Mouse (Mus musculus) lung, postnatal 36 days (tissue): ENCODE data around the gene Ero1lb.
"Not testable (repeated sequence)": the region's sequence is repeated elsewhere in the genome, so short reads cannot be mapped to it uniquely, and the experiment has no call there.

Source experiments
- DNase-seq: peaks from one replicate; pipeline ENCODE4 v3.0.0; 2022; ENCODE audit warnings: mixed read lengths

Ero1lb gene

GRCm38 (mm10) chr13:12574979-12575536 lies 9.4 kb downstream of the Ero1lb start:
- DNase-seq: peak; percentile 54

- no peak for DNase-seq
Measured at GRCm38 (mm10) chr13:12578145-12578544, 12.5 kb downstream of the Ero1lb start.

- peak; percentile 86 for DNase-seq
Measured at GRCm38 (mm10) chr13:12589003-12589402, 23.3 kb downstream of the Ero1lb start.

DNA sequence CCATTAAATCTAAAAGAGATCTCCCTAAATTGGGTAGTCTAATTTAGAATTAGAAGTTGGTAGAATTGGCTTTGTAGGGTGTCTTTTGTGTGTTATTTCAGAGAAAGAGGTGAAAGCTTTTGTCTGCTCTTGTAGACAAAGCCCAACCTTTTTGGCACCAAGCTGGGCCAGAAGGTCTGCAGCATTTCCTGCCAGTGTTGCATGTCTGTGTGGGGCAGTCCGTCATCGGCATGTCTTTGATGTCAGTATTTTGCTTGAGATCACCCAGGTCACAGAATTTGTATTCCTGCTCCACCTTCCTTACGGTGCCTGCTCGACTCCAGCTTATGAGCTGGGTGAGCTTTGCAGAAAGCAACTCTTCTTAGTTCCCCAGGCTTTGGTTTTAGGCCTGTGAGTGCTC lies 31.4 kb downstream of the Ero1lb start:
- DNase-seq: not testable (repeated sequence)

DNA sequence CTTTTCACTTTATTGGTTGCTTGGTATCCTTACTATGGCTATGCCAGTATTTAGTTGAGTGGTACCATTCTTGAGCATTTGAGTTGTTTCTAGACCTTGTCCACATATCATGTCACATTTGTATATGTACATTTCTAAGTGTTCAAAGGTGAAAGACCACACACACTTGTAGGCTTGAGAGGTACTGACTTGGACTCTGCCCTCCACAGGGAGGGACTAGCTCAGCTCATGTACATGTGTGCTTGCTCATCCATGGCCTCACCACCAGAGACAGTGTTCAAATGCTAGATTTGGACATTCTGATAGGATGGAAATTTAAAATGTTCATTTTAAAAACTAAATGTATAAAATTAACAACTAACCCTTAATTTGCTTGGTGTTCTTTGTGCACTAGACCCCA lies 44.5 kb downstream of the Ero1lb start:
- not testable (repeated sequence) for DNase-seq

- DNase-seq: not testable (repeated sequence)
Measured at GRCm38 (mm10) chr13:12614026-12614425, 48.4 kb downstream of the Ero1lb start.

DNA sequence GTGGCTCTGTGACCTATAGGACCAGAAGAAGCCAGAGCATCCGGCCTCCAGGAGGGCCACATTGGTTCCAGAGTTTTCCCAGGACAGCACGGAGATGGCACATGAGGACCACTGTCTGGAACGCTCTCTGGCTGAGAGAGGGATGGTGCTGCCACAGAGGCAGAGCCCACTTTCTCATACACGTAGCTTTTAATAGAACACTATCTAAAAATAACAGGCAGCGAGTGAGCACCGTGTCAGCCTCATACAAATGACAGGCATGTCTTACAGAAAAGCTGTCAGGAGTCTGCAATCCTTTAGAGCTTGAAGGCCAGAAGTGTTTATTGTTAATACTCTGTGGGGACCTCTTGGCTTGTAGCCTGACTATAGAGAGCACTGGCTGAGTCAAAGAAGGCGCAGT lies 48.9 kb downstream of the Ero1lb start:
- DNase-seq: not testable (repeated sequence)

DNA sequence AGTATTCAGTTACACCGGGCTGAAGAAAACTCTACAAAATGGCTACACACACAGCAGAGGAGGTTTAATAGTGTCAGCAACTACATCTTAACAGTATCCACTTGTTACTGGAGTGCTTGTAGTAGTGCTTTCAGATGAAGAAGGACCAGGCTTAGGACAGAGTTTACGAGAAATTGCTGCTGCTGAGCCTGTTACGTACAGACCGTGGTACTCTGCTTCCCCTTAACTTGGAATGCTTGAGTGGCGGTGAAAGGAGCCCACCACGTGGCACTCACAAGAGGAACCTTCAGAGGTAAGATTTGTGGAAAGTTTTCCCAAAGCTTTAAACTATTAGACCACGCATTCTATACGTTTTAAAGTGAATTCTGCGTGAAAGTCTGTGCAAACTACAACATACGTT lies 49.3 kb downstream of the Ero1lb start:
- not testable (repeated sequence) for DNase-seq

DNA sequence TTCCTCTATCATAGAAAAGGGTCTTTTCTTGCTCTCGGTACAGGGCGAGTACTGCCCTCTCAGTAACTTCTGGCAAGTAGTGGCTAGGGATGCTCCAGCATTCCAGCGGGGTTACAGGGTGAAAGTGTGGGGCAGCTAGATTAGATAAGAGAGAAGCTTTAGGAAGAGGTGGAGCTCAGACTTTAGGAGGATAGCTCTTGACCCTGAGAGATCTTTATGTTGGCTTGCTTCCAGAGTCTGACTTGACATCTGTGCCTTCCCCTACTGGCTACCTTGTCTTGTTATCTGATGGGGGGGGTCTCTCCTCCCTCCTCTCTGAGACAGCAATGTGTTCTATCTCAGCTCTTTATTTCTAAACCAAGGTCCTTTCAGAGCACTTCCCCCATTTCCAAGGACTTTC lies 50.8 kb downstream of the Ero1lb start:
- not testable (repeated sequence) for DNase-seq

GRCm38 (mm10) chr13:12619808-12620207 lies 54.1 kb downstream of the Ero1lb start:
- DNase-seq: not testable (repeated sequence)

- DNase-seq: not testable (repeated sequence)
Measured at GRCm38 (mm10) chr13:12626061-12626460, 60.4 kb downstream of the Ero1lb start.

DNA sequence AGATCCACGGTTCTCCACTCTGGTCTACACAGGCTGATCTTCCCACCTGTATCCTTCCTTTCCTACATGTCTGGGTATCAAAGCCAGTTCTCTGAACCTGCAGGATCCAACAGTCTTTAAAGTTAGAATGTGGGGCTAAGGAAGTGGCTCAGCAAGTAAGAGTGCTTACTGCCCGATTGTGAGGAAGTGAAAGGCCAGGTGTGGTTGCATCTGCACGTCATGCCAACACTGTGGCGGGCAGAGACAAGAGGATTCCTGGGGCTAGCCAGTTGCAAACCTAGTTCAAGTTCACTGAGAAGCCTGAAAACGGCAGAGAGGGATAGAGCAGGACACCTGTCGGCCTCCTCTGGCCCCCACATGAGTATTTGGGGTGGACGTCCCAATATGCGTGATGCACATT lies 62.1 kb downstream of the Ero1lb start:
- DNase-seq: not testable (repeated sequence)

- DNase-seq: not testable (repeated sequence)
Measured at GRCm38 (mm10) chr13:12628181-12628580, 62.5 kb downstream of the Ero1lb start.

GRCm38 (mm10) chr13:12630252-12630651 lies 64.6 kb downstream of the Ero1lb start:
- DNase-seq: peak; percentile 49

DNA sequence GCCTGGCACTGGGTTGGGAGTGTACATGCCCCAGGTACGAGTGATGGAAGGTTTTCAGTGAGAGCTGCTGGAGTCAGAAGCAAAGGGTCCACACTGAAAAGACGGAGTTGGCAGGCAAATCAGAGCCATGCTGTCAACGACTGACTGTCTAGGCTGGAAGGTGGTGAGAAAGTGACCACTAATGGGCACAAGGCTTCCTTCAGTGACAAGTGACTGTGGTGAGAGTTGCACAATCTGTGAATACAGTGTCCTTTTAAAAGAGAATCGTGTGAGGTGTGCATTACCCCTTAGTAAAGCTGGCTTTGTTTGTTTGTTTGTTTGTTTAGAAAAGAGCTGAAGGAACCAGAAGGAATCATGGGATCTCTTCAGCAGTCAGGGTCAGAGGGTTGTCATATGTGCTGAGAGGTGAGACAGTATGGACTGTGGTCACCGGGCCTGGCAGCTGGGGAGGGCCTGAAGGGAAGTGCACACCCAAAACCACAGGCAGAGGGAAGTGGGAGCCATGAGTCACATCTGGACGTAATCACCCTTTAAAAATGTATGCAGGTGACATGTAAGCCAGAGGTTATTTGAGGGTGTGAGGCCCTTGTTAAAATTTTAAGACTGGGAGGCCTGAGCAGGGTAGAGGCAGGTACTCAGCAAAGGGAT lies 69.4 kb downstream of the Ero1lb start:
- peak; percentile 14 for DNase-seq

DNA sequence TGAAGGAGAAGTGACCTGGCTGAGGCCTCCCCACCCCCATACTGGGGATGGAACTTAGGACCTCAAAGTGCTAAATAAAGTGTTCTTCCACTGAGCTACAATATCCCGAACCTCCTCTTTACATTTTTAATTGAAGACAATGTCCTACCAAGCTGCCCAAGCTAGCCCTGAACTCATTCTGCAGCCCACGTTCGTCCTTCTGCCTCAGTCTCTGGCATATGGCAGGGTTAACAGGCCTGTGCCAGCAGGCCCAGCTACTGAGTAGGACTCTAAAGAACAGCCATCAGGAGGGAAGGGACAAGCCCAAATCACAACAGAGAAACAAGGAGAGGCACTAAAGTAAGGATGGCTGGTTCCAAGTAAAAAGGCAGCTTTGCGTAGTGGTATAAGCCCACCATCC lies 77.1 kb downstream of the Ero1lb start:
- not testable (repeated sequence) for DNase-seq

- not testable (repeated sequence) for DNase-seq
Measured at GRCm38 (mm10) chr13:12646676-12647075, 81.0 kb downstream of the Ero1lb start.

GRCm38 (mm10) chr13:12650020-12650876 lies 84.6 kb downstream of the Ero1lb start:
- peak; percentile 81 for DNase-seq

DNA sequence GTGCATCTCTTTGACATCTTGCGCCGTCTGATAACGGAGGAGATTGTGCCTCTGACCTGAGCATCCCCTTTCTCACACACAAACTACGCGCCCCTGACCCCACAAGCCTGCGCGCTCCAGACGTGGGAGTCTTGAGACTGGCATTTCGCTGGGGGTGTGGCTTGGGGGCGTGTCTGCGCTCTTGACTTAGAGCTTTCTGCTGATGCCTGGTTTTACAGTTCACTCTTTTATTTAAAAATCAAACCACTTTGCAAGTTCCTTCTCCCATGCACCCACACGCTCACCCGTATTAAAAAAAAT lies 85.2 kb downstream of the Ero1lb start:
- DNase-seq: peak; percentile 83
